Mouse (Mus musculus): ENCODE results near the gene Lrrc8b.
A peak's percentile ranks its signal among the peaks of the same experiment; 100 is the strongest.

Lrrc8b gene

DNA sequence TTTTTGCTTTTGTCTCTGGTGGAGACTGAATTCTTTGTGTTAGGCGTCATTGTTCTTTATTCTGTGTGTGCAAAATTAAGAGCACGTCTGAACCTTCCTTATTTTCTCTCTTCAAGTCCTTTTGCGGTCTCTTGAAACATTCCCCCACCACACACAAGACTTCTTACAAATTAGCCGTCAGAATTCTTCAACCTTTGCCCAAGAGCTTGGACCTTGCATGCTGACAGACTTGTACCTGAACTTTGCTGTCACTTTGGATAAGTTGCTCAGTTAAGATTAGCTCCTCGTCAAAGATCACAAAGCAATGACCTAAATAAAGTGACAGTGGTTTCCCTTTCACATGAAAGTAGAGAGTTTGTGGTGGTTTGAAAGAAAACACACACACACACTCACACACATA, 3.3 kb downstream of the Lrrc8b start:
- no peak for DNase-seq (ENCODE audit: low spot score in 2 of 2)

DNA sequence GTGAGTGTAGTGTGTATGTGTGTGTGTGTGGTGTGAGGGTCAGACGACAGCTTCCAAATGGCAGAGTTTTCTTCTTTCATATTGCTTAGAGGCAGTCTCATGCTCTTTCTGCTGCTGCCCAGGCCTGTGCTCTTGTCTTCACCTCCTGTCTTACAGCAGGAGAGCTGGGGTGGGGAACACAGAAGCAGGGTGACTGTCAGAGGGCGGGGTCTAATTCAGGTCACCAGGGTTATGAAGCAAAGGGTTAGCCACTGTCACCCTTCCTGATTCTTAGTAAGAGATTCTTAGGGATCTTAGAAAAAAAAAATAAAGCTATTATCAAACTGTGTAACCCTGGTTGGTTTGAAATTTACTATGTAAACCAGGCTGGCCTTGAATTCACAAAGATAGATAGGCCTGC, 10.0 kb downstream of the Lrrc8b start:
- DNase-seq (ENCODE audit: low spot score in 2 of 2) = no peak

DNA sequence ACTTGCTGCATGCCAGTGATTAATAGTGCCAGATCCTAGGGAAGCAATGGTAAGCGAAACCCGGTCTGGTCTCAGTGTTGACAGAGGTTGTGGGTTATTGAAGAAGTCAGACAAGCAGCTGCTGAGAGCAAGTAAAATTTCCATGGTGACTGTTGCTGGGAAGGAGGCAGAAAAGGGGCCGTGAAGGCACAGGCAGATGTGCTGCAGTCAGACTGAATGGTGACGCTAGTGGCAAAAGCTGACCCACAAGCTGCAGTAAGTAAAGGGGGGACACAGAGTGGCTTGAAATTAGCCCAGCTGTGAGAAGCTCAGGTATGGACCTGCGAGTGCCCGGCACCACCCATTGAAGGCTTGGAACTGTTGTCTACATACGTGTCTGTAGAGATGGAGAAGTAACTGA, 11.8 kb downstream of the Lrrc8b start:
- no peak for DNase-seq (ENCODE audit: low spot score in 2 of 2)

DNA sequence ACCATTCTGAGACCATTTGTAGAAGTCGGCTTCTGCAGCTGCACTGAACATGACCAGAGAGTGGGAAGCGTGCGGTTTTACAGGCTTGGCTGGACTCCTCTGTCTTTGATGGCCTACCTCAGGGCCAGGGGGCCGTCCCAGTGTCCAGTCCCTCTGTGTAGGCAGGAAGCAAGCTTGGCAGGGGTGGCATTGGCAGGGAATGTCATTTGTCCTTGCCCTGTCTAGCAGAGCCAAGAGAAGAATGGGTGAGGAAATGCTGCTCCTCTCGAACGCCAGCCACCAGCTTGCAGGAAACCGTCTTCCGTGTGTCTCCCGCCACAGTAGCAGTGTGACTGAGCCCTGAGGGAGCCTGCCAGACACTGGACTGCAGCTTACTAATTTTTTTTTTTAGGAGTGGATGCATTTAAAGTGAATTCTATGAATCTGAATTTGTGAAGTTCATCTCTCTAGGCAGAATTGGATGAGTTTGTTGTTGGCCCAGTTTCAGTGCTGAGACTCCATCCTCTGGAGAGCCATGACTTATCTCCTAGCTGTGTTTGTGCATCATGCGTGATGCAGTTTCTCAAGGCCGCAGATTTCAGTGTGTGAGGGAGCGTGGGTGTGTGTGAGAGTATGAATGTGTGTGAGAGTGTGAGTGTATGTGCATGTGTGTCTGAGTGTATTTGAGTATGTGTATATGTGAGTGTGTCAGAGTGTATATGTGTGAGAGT, 12.8 kb downstream of the Lrrc8b start:
- DNase-seq (ENCODE audit: low spot score in 2 of 2) = no peak

DNA sequence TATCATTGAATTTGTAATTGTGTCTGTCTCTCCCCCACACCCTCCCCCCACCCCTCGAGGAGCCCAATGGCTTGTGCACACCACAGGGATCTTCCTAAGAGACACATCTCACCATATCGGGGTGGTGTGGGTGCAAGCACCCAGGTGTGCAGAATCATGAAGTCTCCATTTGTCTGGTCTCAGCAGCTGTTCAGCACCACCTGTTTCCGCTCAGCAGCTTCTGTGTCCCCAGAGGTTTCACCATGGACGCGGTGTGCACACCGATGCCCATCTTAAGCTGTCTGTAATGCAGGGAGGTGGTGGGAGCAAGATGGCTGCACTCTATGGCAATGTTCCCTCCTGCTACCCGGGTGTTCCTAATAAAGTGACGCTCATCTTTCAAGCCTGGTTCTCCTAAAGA, 14.6 kb downstream of the Lrrc8b start:
- no peak for DNase-seq (ENCODE audit: low spot score in 2 of 2)

DNA sequence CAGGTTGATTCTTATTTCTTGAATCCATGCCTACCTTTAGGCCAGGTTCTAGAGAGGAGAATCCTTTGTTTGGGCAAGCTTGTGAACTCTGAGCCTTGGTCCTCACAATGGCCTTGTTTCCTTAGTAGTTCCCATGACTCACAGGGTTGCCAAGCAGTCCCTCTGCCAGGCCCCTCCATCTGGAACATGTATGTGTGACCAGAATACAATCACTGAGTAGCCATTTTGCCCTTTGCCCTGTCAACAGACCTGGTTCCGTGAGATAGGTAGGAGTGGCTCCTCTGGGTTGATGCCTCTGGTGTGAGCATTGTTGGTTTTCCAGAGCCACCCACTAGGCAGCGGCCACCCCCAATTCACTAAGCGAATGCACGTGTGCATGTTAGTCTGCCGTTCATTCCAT, 24.0 kb downstream of the Lrrc8b start:
- DNase-seq (ENCODE audit: low spot score in 2 of 2) = no peak

DNA sequence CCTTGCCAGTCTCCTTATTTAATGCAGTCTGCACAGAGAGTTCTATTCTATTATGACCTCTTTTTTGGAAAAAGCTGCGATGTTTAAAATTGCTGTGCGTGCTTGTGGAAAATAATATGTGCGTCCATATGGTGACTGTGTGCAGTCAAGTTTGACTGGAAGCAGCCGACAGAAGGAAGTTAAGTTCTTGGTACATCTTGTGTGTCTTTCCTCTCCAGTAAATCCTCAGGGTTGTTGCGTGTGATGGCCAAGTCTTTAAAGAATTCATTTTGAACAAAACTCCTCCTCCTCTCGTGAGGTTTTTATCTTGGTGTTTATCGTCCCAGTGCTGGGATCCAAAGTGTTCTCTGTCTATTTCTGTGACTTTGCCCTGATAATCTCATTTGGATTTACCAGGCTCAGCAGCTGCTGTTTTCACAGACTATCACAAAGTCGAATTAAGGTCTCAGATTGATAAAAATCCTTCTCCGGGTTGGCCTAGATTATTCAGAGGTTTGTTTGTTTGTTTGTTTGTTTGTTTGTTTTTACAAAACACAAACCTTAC, 25.5 kb downstream of the Lrrc8b start:
- no peak for DNase-seq (ENCODE audit: low spot score in 2 of 2)

DNA sequence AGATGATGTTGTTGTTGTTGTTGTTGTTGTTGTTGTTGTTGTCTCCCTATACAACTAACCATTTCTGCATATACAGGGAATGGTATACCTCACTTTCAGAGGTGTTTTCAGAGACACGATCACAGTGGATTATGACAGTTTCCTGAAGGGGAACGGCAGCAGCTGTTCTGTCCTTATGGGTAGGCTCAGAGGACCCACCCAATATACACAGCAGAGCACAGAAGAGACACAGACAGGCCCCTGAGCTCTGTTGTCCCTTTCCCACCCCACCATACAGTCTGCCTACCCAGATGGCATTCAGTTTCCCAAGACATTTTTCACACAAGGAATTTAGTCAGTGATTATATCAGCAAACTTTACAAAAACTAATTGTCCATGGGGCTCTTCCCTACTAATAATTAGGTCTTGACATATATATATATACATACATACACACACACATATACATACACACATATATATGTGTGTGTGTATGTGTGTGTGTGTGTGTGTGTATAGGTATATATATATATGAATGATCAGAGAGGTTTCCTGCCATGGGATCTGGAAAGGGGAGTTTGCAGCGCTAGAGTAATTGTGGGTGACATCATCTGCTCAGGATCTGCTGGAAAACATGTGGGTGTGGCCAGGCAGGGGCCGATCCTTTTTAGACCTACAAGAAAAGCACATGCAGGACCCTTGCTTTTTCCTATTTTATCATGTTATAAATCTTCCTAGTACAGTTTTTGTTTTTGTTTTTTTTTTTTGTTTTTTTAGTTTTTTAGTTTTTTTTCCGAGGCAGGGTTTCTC, 26.8 kb downstream of the Lrrc8b start:
- DNase-seq (ENCODE audit: low spot score in 2 of 2) = no peak

DNA sequence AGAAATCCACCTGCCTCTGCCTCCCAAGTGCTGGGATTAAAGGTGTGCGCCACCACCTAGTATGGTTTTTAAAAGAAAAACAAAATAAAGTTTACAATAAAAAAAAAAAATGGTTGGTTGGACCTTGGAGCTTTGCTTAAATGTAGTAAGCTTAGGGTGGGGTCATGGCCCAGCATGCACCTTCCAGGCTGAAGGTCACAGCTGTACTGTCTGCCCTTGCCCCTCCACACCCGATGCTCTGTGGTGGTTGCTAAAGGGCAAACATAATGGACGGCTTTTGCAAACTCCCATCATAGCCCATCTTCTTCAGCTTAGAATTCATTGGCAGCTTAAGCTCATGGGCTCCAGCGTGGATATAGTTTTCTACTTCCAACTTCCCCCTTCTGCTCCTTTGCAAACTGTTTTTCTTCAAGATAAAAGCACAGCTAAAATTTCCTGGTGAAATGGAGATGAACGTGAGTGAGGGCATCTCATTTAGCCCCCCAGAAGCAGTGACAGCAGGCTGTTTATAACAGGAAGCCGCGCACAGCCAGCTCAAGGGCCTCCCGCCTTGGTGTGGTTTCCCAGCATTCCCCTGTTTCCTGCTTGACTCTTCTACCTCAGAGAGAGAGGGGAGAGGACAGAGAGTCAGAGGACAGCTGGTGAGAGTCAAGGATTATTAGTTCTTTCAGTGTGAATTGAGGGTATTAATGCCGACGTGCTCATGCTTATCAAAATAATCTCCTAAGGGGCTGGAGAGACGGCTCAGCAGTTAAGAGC, 27.7 kb downstream of the Lrrc8b start:
- peak in 1 of 2 experiments; percentile 32 for DNase-seq (ENCODE audit: low spot score in 2 of 2)

DNA sequence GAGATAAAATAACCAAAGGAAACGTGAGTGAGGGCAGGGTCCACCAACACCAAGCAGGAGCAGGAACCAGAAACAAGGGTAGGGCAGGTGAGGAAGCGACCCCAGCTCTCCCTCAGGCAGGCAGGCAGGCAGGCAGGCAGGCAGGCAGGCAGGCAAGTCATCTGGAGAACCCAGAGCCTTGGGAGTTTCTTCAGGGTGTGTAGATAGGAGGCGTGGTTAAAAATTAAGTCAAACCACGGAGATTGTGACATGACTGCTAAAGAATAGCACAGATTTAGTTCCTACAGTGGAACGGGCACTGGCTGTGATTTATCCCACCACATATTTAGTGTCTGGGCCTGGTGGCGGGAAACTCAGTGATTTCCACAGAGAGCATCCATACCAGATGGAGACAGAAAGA, 30.1 kb downstream of the Lrrc8b start:
- no peak for DNase-seq (ENCODE audit: low spot score in 2 of 2)

DNA sequence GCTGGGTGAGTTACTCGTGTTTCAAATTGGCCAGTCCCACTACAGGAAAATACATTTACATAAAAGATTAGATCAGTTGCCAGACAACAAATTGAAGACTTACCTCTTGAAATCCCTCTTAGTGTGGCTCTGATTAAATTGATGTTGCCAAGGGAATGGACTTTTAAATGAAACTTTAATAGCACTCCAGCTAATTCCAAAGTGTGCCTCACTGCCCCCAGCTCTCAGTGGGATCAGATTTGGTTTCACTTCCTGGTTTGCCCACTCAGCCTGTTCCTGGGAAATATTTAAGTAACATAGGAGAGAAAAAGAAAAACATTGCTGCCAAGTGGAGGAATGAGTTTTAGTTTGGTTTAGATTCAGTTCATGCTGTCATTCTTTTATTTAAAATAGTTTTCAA, 38.5 kb downstream of the Lrrc8b start:
- DNase-seq (ENCODE audit: low spot score in 2 of 2) = no peak

DNA sequence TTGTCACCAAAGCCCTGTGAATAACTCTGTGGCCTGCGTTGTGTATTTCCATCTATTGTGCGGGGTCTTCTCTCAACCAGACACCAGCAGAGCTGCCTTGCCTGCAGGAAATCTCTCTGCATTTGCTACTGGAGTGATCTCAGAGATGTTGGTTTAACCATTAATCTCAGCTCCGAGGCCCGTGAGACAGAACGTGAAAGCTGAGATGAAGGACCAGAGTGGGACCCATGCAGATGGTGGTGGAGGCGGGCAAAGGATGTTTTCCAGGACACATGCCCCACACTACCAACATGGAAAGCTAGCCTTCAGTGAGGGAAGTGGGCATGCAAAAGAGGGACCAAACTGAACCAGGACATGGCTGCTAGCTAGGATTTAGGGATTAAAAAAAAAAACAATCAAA, 43.5 kb downstream of the Lrrc8b start:
- no peak for DNase-seq (ENCODE audit: low spot score in 2 of 2)

DNA sequence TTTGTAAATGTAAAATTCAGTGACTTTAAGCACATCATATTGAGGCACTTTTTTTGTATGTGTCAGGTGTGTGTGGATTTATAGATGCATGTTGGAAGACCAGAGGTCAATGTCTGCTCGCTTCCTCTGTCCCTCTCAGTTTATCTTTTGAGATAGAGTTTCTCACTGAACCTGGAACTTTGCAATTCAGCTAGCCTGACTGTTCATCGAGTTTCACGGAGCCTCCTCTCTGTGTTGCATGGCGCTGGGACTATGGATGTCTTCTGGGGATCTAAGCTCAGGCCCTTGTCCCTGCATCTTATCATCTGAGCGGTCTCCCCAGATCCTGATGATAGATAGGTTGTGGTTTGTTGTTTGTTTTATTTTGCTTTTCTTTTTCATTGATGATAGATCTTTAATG, 45.0 kb downstream of the Lrrc8b start:
- DNase-seq (ENCODE audit: low spot score in 2 of 2) = no peak

DNA sequence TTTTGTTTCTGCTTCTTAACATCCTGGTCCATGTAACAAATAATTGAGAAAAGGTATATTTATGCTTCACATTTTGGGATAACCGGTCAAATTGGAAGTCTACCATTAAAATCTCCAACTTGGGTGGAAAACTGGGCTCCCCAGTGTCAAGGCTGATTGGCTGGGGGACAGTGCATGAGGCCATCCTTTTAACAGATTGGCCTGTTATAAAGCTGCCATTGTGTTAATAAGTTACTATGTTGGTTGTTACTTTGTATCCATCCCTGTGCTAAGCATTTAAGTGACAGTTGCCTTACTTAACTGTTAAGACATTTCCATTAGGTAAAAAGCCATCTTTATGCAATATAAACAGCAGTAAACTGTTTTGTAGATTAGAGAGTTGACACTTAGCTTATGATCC, 45.5 kb downstream of the Lrrc8b start:
- no peak for DNase-seq (ENCODE audit: low spot score in 2 of 2)

DNA sequence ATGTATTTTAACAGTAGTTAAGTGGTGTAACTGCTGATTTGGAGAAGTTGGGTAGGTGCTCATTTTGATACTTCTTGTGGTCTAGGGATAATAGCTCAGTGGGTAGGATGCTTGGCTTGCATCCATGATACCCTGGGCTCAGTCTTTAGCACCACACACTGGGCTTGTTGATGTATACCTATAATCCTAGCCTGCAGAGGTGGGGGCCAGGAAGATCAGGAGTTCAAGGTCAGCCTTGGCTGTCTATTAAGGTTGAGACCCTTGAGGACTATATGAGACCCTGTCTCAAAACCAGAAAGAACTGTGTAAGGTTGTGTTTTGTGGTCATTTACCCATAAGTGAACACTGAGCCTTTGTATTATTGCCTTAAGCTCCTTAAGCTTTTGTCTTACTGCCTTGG, 49.1 kb downstream of the Lrrc8b start:
- DNase-seq (ENCODE audit: low spot score in 2 of 2) = no peak

DNA sequence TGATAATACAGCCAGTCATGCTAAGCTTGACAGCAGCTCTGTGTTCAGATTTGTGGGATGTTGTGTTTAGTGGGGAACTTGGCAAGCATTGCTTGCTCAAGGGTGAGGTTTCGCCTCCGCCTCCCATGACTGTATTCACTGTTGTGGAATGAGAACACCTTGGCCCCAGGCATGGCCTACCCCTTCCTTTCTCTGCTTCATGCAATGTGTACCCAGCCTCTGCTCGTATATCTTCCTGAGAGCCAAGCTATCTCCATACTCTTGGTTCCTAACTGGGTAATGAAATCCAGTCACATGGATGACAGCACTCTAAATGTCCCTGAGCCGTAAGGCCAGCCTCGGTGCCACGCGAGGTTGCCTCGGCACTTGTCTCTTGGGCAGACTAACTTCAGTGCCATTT, 50.0 kb downstream of the Lrrc8b start:
- no peak for DNase-seq (ENCODE audit: low spot score in 2 of 2)

DNA sequence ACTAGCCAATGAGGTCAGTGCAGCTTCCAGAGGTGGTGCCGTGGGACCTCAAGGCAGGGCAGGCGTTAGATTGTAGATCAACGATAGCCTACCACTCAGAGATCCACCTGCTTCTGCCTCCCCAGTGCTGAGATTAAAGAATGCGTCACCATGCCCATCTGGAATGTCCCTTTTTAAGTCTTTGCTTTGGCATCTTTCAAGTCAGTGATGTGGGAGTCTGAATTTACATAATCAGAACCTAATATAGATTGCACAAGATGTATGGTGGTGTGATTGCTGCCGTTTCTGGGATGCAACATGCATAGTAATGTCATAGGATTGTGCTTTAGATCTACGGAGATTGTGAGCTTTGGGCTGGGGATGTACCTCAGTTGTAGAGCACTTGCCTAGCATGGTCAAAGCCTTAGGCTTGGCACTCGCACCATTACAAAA, 50.9 kb downstream of the Lrrc8b start:
- DNase-seq (ENCODE audit: low spot score in 2 of 2) = no peak

DNA sequence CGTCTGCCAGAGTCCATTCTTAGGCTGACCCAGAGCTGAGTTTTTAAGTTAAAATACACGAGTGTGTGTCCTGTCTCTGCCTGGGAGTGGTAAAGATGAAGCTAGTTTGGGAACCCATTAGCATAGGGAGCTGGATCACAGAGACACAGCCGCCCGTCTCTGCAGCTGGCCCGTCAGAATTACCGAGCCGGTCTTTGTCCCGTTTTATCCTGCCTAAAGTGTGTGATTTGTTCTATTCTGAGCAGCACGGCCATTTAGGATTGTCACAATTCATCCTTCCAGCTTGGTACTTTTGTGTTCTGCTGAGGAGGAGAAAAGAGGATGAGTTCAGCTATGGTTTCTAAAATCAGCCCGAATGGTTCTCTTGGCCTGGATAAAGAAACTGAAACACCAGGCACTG, 51.7 kb downstream of the Lrrc8b start:
- DNase-seq (ENCODE audit: low spot score in 2 of 2) = no peak

DNA sequence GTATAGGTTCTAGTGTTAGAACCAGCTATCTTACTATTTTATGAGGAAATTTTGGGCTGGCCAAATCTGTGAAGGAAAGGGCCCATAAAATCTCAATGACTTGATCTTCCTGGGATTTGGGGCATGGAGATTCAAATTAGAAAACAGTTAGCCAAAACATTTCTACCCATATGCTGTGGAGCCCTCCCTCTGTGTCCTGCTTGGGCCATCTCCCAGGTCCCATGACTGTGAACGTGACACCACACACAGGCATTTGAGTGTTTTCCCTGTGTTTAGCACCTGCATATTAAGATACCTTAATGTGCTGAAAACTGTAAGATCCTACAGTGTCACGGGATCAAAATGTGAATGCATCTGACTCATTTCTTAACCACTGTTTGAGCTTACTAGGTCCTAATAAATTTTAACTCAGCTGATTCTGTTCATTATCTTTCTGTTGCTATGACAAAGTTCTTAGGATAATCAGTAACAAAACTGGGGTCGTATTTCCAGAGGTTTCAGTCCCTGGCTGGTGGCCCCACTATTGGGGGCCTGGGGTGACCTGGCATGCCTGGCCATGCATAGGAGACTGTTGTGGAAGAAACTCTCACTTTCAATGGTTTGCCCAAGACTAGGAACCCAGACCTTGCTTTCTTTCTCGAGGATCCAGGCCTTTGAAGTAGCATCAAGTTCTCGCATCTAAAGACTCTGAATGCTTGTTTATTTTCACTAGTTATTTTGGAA, 57.6 kb downstream of the Lrrc8b start:
- DNase-seq (ENCODE audit: low spot score in 2 of 2) = no peak

DNA sequence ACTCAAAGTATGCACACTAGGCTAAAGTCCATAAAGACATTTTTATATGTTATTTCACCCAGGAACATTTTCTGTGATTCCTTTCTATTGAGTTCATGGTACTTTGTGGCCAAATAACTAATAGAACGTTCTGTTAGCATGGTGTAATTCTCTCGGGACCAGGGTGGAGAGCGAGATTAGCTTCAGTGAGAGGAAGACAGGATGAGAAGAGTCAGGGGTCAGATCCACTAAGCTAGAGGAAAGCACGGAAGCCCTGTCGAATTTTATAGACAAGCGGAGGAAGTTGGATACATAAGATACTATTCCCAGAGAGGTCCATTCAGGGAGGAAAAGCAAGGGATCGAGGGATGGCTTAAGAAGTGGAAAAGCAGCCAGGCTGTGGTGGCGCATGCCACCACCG, 62.0 kb downstream of the Lrrc8b start:
- DNase-seq (ENCODE audit: low spot score in 2 of 2) = no peak

DNA sequence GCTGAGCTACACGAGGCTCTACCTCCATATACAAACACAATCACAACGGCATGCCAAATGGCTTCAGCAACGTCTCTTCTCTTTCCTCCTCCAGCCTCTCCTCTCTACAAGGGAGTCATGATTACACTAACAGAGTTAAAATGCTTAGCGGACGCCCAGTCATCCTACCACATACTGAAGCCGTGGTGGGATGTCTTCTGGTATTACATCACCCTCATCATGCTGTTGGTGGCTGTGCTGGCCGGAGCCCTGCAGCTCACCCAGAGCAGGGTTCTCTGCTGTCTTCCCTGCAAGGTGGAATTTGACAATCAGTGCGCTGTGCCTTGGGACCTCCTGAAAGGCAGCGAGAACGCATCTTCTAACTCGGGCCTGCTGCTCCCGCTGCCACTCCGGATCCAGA, 64.1 kb downstream of the Lrrc8b start:
- no peak for DNase-seq (ENCODE audit: low spot score in 2 of 2)

DNA sequence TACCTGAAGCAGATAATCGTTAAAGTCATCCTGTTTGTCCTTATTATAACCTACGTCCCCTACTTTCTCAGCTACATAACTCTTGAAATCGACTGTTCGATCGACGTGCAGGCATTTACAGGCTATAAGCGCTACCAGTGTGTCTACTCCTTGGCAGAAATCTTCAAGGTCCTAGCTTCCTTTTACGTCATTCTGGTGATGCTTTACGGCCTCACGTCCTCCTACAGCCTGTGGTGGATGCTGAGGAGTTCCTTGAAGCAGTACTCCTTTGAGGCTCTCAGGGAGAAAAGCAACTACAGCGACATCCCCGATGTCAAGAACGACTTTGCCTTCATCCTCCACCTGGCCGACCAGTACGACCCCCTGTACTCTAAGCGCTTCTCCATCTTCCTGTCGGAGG, 65.0 kb downstream of the Lrrc8b start:
- DNase-seq (ENCODE audit: low spot score in 2 of 2) = no peak
